Mouse (Mus musculus) urinary bladder, adult 2 months (tissue): Measurements from ENCODE around the gene Med25. TPM values are rescaled to one million over a fixed set of nuclear protein-coding genes. Genes with fewer than 3 reads are reported as not detected.

Experiments
- DNase-seq: peaks from one replicate; pipeline ENCODE4 v3.0.0; 2022; ENCODE audit warnings: low spot score
- polyA plus RNA-seq: library from polyadenylated mRNA; depleted of rRNA; stranded (reverse); fragments of >200 nt; gene quantifications from 2 replicates; pipeline ENCODE4 v1.2.3, GENCODE M21; 2012

Med25 gene
- polyA plus RNA-seq, 1 experiment = 57.8 TPM

GRCm38 (mm10) chr7:44863210-44863609 is 29.3 kb downstream of the Med25 start:
- no peak for DNase-seq

GRCm38 (mm10) chr7:44862434-44862833 is 30.1 kb downstream of the Med25 start:
- no peak for DNase-seq

- DNase-seq = no peak
Measured at GRCm38 (mm10) chr7:44861429-44861816, 31.1 kb downstream of the Med25 start.

GRCm38 (mm10) chr7:44860576-44861428 is 31.7 kb downstream of the Med25 start:
- DNase-seq = no peak

- DNase-seq = no peak
Measured at GRCm38 (mm10) chr7:44859896-44860295, 32.6 kb downstream of the Med25 start.

- no peak for DNase-seq
Measured at GRCm38 (mm10) chr7:44857905-44858304, 34.6 kb downstream of the Med25 start.

GRCm38 (mm10) chr7:44857042-44857552 is 35.4 kb downstream of the Med25 start, which contains the start of gene Pnkp:
TSS of gene Pnkp (plus strand) at chr7:44857139.
- DNase-seq = peak; percentile 68

- DNase-seq = no peak
Measured at GRCm38 (mm10) chr7:44856265-44856916, 36.1 kb downstream of the Med25 start.

GRCm38 (mm10) chr7:44855036-44855435 is 37.5 kb downstream of the Med25 start:
- DNase-seq = no peak

GRCm38 (mm10) chr7:44854356-44855031 is 38.0 kb downstream of the Med25 start:
- peak; percentile 82 for DNase-seq

- no peak for DNase-seq
Measured at GRCm38 (mm10) chr7:44853596-44854355, 38.7 kb downstream of the Med25 start.

- no peak for DNase-seq
Measured at GRCm38 (mm10) chr7:44853065-44853464, 39.4 kb downstream of the Med25 start.

GRCm38 (mm10) chr7:44852259-44853027 is 40.1 kb downstream of the Med25 start:
- DNase-seq = no peak

- no peak for DNase-seq
Measured at GRCm38 (mm10) chr7:44851625-44852234, 40.8 kb downstream of the Med25 start.

GRCm38 (mm10) chr7:44850789-44851624 is 41.5 kb downstream of the Med25 start:
- no peak for DNase-seq

GRCm38 (mm10) chr7:44850146-44850545 is 42.4 kb downstream of the Med25 start:
- DNase-seq = peak; percentile 72

- peak; percentile 77 for DNase-seq
Measured at GRCm38 (mm10) chr7:44849416-44850111, 42.9 kb downstream of the Med25 start.

GRCm38 (mm10) chr7:44848561-44849415 is 43.7 kb downstream of the Med25 start, which contains the start of the genes Akt1s1 and Tbc1d17:
TSS of gene Akt1s1 (plus strand) at chr7:44848991.
TSS of gene Tbc1d17 (minus strand) at chr7:44849079.
- peak; percentile 91 for DNase-seq
